Mouse (Mus musculus) heart, adult 8-10 months (tissue): ENCODE results near the gene Krcc1. TPM values are rescaled to one million over a fixed set of nuclear protein-coding genes. Genes with fewer than 3 reads are reported as not detected.
"Not testable (repeated sequence)": the region's sequence is repeated elsewhere in the genome, so short reads cannot be mapped to it uniquely, and the experiment has no call there.

Experiments used
- DNase-seq: peaks from one replicate; pipeline ENCODE4 v3.0.0; 2022; ENCODE audit warnings: low spot score
- total RNA-seq, 4 experiments: library from RNA; stranded (reverse); gene quantifications; 2 replicates each; pipeline ENCODE4 v1.2.4; 2022

The Krcc1 gene
- total RNA-seq, 4 experiments from 2014 or later: 49.5 to 61.3 (median 54.1) TPM

DNA sequence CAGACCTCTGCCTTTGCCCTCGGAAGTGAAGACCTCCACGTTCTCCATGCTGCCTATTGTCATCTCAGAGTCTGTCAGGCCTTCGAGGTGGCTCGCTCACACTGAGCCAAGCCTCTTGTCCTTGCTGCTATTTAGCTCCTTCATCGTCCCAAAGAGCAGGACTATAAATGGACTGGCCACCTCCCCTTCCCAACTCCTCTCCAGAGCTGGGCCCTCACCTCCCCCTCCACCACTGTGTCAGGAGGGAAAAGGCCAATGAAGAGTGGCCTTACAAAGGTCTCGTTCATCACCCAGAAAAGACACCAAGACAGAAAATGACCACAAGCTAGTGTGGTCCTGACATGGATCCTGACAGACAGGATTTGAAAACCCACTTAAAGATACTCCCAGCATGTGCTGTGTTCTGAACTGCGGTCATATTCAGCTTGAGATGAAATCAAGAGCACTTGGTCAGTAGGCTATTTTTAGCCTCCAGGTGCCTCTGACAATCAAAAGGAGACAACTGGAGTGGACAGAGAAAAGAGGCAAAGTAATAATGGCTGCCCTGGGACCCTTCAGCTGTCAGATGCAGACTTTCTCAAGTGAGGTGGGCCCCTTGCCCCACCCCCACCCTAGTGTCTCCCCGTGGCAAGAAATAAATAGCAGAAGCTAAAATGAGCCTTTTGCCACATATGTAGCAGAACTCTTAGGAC lies 9.2 kb upstream of the Krcc1 start:
- peak; percentile 50 for DNase-seq

DNA sequence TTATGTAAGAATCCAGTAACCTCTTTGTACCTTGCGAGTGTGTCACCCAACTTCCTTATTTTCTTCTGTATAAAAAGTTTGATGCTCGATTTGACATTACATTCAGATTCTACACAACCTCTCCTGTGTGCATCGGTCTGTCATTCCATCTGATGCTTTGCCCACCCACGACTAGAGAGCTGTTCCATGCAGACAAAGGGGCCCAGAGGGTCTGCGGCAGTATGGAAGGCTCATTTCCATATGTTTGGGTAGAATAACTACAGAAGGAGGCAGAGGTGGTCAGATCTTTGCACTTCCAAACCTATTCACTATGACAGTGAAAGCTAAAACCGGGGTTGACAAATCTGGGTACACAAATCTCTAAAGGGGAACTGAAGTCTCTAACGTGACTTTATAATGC lies 3.9 kb upstream of the Krcc1 start:
- DNase-seq: not testable (repeated sequence)

DNA sequence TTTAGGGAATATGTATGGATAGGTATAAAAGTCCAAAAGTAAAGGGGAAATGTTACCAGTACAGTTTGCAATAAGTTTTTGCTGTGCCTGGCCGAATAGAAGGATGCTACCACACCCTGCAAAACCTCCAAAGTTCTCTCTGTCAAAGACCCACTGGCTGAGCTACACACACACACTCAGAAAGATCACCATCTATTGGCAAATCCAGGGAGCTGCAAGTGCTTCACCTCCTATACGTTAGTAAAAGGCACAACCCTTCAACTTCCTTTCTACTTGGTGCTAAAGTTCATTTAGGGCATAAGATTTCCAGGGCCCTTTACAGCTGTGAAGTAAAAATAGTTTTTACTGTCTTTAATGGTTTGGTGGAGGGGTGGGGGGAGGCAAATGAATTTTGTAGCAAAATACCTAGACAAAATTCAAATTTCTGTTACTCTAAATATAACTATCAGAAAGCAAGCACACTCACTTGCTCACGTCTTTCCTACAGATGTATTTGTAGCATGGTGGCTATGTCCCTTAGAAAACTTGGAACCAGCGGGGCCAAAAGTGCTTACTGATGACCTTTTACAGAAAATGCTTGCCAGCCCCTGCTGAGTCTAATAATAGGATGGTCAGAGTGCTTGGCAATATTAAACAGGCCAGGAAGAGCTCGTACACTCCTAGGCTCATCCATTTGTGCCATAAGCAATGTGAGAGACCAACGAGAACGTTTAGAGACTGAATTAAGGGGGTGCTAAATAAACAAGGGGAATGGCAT lies 2.4 kb upstream of the Krcc1 start:
- peak; percentile 41 for DNase-seq

DNA sequence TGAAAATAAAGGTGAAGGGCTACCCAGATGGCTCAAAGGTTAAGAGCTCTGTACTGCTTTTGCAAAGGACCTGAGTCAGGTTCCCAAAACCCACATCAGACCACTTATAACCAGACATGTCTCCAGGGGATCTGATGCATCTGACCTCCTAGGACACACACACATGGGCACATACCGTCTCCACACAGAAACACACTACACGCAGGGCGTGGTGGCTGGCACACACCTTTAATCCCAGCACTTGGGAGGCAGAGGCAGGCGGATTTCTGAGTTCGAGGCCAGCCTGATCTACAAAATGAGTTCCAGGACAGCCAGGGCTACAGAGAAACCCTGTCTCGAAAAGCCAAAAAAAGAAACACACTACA lies 1.8 kb upstream of the Krcc1 start:
- not testable (repeated sequence) for DNase-seq

DNA sequence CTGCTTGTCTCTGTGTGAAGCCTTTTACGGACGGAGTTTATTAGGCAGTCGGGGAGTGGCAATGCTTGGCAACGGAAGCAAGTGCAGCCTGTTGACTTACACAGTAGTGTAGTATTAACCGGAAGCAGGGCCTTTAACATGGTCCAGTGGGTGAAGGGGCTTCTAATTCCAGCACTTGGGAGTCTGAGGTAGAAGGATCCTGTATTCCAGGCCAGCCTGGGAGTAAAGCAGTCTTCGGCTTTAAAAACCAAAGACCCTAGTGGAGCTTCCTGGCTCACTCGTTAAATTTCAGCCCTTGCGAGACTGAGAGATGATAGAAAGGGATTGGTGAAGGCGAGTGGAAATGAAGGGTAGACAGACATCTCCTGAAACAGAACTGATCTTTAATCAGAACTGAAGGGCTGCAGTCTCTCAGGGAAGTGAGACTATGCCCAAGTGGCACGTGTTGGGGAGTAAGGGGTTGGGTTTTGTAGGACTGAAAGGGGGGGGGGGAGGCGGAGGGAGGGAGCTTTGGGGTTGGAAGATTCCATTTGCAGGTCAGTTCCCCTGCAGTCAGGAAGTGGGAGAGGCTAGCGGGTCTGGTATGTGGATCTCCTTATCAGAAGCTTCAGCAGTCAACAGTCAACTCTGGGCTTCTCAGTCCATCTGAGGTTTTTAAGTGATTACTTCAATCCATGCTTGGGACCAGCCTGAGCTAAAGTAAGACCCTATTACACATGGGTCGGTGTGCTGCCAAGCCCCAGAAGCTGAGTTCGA lies 998 bp upstream of the Krcc1 start:
- peak; percentile 38 for DNase-seq

DNA sequence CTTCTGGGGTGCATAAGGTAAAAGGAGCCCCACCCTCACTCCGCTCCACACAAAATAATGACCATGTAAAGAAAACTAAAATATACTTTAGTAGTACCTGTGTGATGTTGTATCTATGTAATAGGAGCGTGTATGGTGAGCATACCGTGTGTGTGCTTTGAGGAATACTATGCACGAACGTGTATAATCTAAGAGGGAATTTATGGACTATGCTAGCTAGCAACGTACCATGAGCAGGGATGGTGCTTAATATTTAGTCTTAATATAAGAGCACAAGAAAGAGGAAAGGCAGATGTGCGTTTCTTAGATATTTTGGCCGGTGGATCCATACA lies 454 bp upstream of the Krcc1 start:
- DNase-seq: no peak

DNA sequence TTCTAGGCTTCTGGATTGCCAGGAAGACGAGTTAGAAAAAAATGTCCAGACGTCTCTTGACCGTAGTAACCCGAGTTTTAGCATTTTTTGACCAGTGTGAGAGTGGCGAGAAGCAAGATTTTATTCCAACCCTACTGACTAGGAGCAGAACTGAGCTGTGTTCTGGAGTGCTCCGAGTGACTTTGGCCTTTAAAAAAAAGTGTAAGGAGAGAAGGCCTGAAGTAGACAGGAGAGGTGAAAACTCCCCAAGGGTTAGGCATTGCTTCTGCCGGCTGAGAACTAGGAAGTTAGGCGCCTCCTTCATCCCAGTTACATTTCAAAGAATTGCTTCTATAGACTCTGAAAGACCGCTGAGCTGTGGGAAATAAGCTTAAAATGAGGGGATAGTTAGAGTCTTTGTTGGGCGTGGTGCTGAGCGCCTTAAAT lies 852 bp downstream of the Krcc1 start:
- DNase-seq: no peak

DNA sequence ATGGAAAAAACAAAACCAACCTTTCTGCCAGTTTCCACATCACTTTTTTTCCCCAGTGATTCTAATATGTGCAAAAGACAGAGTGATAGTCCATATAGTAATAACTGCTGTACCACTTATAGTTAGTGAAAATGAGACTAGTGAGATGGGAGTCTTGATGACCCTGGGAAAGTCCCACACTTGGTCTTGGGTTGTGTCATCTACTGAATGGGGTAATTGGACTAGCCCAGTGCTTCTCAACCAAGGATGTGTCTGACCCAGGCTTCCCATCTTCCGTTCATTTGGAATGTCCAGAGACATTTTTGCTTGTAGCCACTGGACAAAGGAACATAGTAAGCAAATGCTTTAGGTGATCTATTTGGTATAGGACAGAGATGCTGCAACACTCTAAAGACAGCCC lies 2.2 kb downstream of the Krcc1 start:
- no peak for DNase-seq

DNA sequence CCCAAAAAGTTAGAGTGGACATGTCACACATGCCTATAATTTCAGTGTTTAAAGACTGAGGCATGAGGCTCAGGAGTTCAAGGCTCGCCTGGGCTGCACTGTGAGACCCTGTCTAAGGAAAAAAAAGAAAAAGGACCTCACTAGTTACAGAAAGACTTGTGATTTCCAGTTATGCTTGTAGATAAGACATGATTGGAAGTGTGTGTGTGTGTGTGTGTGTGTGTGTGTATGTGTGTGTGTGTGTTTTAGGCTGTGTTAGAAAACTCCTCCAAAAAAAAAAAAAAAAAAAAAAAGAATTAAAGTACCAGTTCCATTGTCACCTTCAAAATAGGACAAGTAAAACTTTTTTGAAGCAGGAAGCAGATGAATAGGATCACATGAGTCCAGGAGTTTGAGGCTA lies 3.1 kb downstream of the Krcc1 start:
- no peak for DNase-seq

DNA sequence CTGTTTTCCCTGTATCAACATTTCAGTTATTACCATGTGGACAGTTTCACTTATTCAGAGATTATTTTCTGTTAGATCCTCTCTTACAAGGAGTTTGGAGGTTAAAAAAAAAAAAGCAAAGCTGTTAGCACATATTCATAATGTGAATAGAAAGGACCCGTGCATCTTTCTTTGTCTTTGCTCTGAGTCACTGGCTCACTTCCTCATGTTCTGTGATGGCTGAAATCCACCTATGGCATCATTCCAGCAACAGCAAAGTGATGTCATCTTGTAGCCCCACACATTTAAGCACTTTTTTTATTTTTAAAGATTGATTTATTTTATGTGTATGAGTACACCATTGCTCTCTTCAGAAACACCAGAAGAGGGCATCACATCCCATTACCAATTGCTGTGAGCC lies 7.9 kb downstream of the Krcc1 start:
- no peak for DNase-seq

DNA sequence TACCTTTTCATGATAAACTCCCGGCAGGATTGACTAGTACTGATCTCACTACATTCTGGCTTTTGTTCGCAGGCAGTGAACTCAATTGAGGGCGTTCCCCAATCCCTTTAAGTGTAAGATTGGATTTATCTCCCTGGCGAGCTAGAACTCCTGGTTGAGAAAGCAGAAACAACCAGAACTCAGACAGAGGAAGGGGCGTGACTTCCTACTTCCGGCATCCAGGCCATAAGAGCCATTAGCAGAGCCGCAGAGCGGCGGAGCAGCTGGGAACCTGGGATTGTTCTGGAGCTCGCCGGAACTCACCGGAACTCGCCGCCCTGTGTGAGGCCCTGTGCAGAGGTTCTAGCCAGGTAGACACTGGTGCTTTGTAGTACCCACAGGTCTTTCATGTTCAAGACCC lies 22.0 kb downstream of the Krcc1 start:
- peak; percentile 61 for DNase-seq

DNA sequence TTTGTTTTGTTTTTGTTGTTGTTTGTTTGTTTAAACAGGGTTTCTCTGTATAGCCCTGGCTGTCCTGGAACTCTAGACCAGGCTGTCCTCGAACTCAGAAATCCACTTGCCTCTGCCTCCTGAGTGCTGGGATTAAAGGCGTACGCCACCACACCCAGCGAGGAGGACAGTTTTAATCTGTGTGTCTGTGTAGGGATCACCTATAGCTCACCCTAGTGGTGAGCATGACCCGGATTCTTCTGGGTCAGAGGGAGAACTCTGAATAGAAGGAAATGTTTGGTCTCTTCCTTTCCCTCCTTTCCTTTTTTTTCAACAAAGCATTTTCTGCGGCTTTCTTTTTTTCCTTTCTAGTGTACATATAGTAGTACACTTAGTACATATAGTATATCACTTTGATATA lies 23.8 kb downstream of the Krcc1 start:
- DNase-seq: no peak

DNA sequence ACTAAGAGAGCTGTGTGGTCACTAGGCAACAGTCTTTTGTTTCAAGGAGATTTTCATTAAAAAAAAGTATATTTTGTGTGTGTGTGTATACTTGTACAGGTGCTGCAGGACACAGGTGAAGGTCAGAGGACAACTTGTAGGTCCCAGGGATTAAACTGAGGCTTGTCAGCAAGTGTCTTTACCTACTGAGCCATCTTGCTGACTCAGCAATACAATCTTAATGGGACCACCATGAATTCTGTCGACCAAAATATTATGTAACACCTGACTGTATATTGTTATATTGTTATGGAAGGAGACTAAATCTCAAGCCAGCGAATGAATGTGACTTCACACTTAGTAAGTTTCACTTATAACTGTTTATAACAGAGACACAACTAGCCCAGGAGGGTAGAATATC lies 26.6 kb downstream of the Krcc1 start:
- DNase-seq: no peak

DNA sequence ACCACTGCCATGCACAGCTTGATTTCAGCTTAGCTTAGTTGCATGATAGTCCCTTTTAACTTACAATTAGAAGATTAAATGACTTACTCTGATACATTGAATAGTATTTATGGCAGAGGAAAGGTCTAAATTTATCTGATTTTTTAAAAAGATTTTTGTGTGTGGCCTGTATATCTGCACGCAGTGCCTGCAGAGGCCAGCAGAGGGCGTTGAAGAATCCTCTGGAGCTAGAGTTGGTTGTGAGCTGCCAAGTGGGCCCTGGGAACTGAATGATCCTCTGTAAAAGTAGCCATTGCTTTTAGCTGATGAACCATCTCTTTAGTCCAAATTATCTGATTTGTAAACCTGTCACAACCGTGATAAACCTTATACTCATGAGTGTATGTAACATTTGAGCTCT lies 27.3 kb downstream of the Krcc1 start:
- DNase-seq: no peak

DNA sequence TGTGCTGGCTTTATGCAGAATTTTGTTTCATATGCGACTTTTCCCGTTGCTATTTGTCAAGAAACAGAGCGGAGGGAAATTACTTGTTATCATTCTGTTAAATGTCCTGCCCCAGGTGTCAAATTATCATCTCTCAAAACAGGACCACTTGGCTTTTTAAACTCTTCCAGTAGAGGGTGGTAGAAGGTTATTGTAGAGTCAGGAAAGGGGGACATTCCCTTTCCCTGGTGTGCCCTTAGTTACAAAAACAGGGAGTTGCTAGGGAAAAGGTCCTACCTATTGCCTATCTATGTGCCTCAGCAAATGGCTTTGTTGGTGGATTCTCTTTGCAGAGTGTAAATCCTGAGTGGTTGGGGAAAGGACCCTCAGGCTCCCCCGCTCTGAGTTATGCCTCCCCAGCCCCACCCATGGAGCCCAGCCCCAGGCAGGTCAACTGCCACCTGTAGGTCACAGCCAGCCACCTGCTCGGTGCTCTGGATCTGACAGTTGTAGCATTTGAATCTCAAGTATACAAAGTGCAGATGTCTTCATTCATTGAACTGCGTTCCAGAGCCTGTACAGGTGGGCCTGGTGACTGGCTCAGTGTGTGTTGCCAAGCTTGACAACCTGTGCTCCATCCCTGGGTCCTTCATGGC lies 30.7 kb downstream of the Krcc1 start:
- DNase-seq: no peak

DNA sequence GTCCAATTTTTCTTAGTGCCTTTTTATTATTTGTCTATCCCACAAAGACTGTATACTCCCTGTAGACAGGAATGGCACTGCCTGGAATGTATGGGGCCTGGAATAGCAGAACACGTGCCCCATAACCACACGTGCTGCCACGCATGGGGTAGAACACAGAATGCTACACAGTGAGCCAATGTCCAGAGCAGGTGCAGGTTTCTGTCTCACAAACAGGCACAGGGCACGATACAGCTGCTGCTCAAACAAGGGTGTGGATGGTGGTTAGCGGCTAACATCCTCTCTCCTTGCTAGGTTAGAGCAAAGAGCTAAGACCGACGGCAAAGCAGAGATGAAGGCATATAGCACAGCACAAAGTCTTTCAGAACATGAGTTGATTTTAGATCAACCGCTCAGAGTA lies 36.0 kb downstream of the Krcc1 start:
- DNase-seq: no peak

DNA sequence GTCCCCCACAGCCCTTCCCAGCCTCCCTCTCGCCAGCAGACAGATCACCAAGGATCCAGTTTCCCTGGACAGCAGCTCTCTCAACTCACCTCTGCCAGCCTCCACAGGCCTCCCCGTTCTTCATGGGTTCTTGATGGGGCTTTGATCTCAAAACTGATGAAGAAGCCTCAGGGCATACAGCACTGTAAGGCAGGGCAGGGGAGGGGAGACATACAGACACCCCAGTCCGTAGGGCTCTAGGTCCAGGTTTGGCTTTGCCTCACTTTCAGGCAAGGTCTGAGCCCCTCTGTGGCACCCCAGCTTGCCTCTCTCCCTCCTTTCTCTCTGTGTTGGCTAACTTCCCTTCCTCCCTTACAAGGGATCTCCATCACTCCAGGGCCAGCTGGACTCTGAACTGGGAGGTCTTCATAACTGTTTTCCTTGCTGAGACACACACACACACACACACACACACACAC lies 50.4 kb downstream of the Krcc1 start, which contains the start of gene Smyd1:
Gene Smyd1, minus strand, starts transcription at position 408 of the 458 bp plus-strand sequence.
- DNase-seq: no peak

DNA sequence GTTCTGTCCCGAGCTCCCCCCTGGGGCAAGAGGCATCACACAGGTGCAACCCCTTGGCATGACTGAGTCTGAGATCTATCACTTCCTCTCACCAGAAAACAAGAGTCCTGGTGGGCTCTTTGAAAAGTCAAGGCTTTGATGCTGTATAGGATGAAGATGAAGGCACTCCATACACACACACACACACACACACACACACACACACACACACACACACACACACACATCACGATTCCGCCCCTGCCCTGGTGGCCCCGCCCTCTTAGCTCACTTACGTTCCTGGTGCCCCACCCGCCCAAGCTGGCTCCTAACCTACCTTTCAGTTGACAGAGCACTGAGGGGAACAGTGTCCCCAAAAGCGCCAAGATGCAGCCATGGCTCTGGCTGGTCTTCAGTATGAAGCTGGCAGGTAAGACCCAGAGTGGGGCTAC lies 51.0 kb downstream of the Krcc1 start, which contains the start of gene Cd8b1:
Gene Cd8b1, plus strand, starts transcription at position 298 of the 431 bp plus-strand sequence.
- no peak for DNase-seq

DNA sequence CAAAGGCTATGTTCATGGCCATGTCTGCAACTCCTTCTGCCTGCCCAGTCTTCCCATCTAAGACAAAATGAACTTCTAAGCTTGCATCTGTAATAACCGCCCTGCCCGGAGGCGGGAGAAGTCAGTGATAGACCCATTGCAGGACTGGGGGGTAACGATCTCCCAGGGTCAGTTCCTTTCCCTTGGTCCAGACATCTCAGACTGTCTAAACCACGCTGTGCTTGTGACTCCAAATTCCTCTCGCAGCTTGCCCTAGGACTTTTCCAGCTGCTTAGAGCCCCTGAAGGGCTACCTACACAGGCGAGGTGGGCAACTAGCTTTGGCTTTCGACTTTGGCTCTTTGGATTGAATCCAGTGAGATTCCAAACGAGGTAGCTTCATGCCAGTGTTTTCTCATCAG lies 53.3 kb downstream of the Krcc1 start:
- DNase-seq: no peak

DNA sequence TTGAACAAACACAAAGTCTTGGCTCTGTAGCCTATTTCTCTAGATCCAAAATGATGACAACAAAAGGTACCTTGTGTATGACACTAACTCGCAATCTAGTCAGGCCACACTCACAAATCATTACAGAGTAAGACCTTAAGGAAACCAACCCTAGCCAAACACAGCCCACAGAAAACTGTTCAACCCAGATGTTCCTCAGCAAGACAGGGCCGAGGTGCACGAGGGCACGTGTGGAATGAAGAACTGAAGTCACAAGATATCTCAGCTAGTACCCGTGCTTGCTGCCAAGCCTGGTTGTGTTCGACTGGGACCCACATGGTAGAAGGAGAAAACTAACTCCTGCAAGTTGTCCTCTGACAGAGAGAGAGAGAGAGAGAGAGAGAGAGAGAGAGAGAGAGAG lies 58.4 kb downstream of the Krcc1 start:
- DNase-seq: no peak

DNA sequence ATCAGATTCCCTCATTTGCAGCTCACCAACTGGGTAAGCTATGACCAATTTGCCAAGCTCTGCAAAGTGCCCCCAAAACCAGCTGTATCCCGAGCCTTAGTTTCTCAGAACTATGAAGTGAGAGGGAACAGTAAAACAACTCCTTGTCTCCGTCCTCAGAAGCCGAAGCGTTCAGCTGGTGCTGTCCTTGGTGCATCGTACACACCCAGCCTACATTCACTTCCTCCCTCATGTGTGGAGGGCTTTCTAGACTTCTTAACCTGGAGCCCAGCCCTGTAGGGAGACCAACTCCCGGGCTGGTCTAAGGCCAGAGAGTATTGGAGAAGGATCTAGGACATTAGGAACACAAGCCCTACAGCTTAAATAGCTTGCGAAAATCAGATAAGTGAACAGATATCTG lies 59.0 kb downstream of the Krcc1 start:
- no peak for DNase-seq

DNA sequence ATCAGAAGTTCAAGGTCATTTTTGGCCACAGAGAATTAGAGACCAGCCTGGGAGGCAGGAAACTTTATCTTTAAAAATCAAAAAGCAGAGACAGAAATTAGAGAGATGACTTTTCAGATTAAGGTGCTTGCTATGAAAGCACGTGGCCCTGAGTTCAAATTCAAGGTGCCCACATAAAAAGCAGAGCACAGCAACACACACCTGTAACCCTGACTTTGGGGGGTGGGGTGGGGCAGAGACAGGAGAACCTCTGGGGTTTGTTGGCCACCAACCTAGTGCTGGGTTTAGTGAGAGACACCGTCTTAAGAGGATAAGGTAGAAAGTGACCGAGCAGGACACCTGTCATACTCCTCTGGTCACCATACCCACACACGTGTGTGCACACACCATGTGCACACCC lies 60.0 kb downstream of the Krcc1 start:
- not testable (repeated sequence) for DNase-seq
